Mouse (Mus musculus): ENCODE measurements at regions not wholly inside any gene's neighbourhood (a gene's known extent, or its start where the extent isn't known, plus 50 kb on each side); places are given as distances from the start of the nearest gene placed in this dataset.

GRCm38 (mm10) chr10:120697275-120697856 is 201.5 kb downstream of the Msrb3 start:
- no peak for TF ChIP-seq CTCF (IDR thresholded peaks at IDR 0.05; ENCODE audit: low read depth, low read length)
- no peak for TF ChIP-seq POLR2A (IDR thresholded peaks at IDR 0.05; ENCODE audit: borderline replicate concordance, low read depth, low read length)
